Mouse (Mus musculus) liver, embryonic 14.5 days (tissue): ENCODE results near the gene Sdhc. TPM values are rescaled to one million over a fixed set of nuclear protein-coding genes. Genes with fewer than 3 reads are reported as not detected.

Experiments
- ATAC-seq: fragments of 200-750 bp; cut with Nextera tagmentation; 2 replicates; pipeline ENCODE4 v1.8.0; 2017; ENCODE audit warnings: moderate number of reproducible peaks, mild to moderate bottlenecking, moderate library complexity; ENCODE audit not compliant: insufficient read depth
- DNase-seq, 3 experiments: peaks; one replicate each; pipeline ENCODE4 v3.0.0-alpha.2; 2012 to 2013; ENCODE audit warnings: low read depth in 3 of 3, low spot score in 3 of 3
- H3K27ac ChIP-seq: fragments of 300-500 bp; sonication (generic); 2 replicates; pipeline ENCODE4 v1.5.1; 2014; ENCODE audit warnings: moderate library complexity, mild to moderate bottlenecking, control low read depth, inconsistent platforms
- H3K27me3 ChIP-seq: fragments of 300-500 bp; sonication (generic); 2 replicates; pipeline ENCODE4 v1.6.1; 2014; ENCODE audit warnings: mild to moderate bottlenecking, low read length, moderate library complexity; ENCODE audit not compliant: control insufficient read depth, insufficient read depth
- H3K36me3 ChIP-seq: fragments of 300-500 bp; sonication (generic); replicated peaks from 2 replicates; pipeline ENCODE4 v1.6.1; 2014; ENCODE audit warnings: low read depth; ENCODE audit not compliant: control insufficient read depth, insufficient read depth
- H3K4me1 ChIP-seq, 2 experiments: fragments of 200-500 bp in 1 of 2; fragments of 300-500 bp in 1 of 2; sonication (generic) in 1 of 2; replicated peaks; 2 replicates each; pipeline ENCODE4 v1.6.1; 2012 to 2014; ENCODE audit warnings: antibody characterized with exemption in 1 of 2, inconsistent platforms in 1 of 2, low read length in 1 of 2; ENCODE audit not compliant: control insufficient read depth in 2 of 2, insufficient read depth in 2 of 2
- H3K4me2 ChIP-seq: fragments of 300-500 bp; sonication (generic); 2 replicates; pipeline ENCODE4 v1.6.1; 2014; ENCODE audit warnings: low read depth, mild to moderate bottlenecking, control low read depth, moderate library complexity
- H3K4me3 ChIP-seq, 2 experiments: fragments of 200-500 bp in 1 of 2; fragments of 300-500 bp in 1 of 2; sonication (generic) in 1 of 2; 2 replicates each; pipeline ENCODE4 v1.5.1; 2012 to 2014; ENCODE audit warnings: low read depth in 2 of 2, low read length in 2 of 2, mild to moderate bottlenecking in 2 of 2, control low read depth in 1 of 2, inconsistent platforms in 1 of 2, moderate library complexity in 1 of 2; ENCODE audit not compliant: insufficient read depth in 1 of 2
- H3K9ac ChIP-seq: fragments of 300-500 bp; sonication (generic); replicated peaks from 2 replicates; pipeline ENCODE4 v1.6.1; 2014; ENCODE audit warnings: mild to moderate bottlenecking, control low read depth, moderate library complexity
- H3K9me3 ChIP-seq: fragments of 300-500 bp; sonication (generic); 2 replicates; pipeline ENCODE4 v1.6.1; 2016; ENCODE audit warnings: low read length, mixed read lengths; ENCODE audit not compliant: control insufficient read depth
- CTCF ChIP-seq: IDR thresholded peaks from 2 replicates; pipeline ENCODE4 v1.5.1; 2016; ENCODE audit warnings: antibody characterized with exemption, low read depth, control low read depth
- EP300 ChIP-seq: IDR thresholded peaks from 2 replicates; pipeline ENCODE4 v1.6.1; 2016; ENCODE audit warnings: antibody characterized with exemption, low read depth
- WGBS: fragments of 180-500 bp; shearing (Covaris S2); extraction: QIAGEN DNeasy Blood & Tissue Kit; methylation state at CpG from one replicate; pipeline ENCODE4 v1.1.7; 2014; ENCODE audit not compliant: insufficient replicate concordance; 5-methylcytosine and 5-hydroxymethylcytosine counted together
- polyA plus RNA-seq, 2 experiments: library from polyadenylated mRNA; depleted of rRNA in 1 of 2; stranded (reverse) in 1 of 2; unstranded in 1 of 2; fragments of >200 nt; fragmentation: Nextera tagmentation in 1 of 2; extraction: Ambion mirVana in 1 of 2; gene quantifications; 2 replicates each; pipeline versions ENCODE4 v1.2.1 to v1.2.3; 2012 to 2014

The Sdhc gene
- polyA plus RNA-seq (2012; rRNA removed) (103 and 111 TPM in 2 replicates), polyA plus RNA-seq (2014; fragmentation: Nextera tagmentation; extraction: Ambion mirVana) (147 and 165 TPM in 2 replicates)

DNA sequence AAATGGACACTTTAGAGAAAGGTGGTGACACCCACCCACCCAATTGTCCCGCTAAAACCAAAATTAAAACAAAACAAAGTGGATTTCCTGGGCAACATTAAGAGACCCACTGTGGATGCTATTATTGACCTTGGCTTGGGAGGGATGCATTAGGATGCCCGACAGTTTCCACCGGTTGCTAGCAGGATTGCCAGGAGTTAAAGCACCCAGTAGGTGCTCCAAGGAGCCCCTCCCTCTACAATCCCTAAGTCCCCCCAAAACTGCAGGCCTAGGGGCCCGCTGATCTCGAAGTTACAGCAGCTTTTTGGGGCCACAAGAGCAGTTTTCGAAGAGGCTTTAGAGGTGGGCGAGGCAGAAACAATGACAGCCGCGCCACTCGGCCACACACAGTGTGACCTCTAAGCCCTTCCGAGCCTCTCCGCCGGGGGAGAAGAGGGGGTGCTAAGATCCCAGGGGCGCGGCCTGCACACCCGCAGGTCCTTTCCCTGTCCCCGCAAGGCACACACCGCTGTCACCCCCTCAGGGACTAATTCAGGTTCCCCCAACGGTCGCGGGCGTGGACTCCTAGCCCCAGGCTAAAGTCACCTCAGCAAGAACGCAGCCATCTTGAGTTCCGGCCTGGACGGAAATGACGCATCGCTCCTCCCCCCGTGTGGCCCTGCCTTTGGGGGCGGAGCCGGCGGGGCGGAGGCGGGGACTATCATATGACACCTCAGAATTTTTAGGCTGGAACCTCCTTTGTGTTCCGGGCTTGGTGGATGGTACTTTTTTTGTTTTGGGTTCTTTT, at the start of gene Sdhc, which contains the start of gene Mpz:
Gene Sdhc (minus strand): TSS at position 630 of the 787 bp plus-strand sequence.
Gene Mpz (plus strand): TSS at position 738 of the 787 bp plus-strand sequence.
- peaks cover 4% of the 10 kb centered on the region for H3K36me3 ChIP-seq
- H3K9ac ChIP-seq: peak within 1 kb of the TSS; percentile 86
- H3K4me1 ChIP-seq: peaks cover 6 to 15% of the 10 kb centered on the region in 2 experiments
- TF ChIP-seq EP300 (no peak), CTCF (no peak)
- ATAC-seq (peak; percentile 96), DNase-seq (peak; percentile 89 to 90 (median 90))
- no peaks in the 10 kb centered on the region for H3K27me3 ChIP-seq
- no peaks in the 10 kb centered on the region for H3K9me3 ChIP-seq
- under 1% methylated on average over 34 of the region's 34 CpGs for WGBS
- peak within 1 kb of the TSS; percentile 59 for H3K27ac ChIP-seq
- peak within 1 kb of the TSS; percentile 87 for H3K4me2 ChIP-seq
- peak within 1 kb of the TSS; percentile 91 to 100 for H3K4me3 ChIP-seq

DNA sequence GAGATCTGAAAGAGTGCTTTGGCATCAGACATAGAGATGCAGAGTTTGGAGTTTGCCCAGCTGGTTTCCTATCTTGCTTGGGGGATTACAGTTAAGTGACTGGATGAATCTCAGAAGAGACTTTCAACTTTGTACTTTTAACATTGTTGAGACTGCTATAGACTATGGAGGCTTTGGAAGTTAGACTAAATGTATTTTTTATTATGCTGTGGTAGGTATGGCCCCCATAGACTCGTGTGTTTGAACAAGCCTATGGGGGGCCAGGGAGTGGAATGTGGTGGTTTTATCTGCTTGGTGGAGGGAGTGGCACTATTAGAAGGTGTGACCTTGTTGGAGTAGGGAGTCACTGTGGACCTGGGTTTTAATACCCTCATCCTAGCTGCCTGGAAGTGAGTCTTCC, 49.1 kb upstream of the Sdhc start:
- WGBS: 28% methylated on average over 1 of the region's 1 CpGs
- no peak overlapping the region for H3K4me3 ChIP-seq
- no peaks in the 10 kb centered on the region for H3K9me3 ChIP-seq
- no peaks in the 10 kb centered on the region for H3K36me3 ChIP-seq
- DNase-seq: no peak
- H3K27me3 ChIP-seq: peaks cover 30% of the 10 kb centered on the region
- no peak overlapping the region for H3K9ac ChIP-seq
- no peak for TF ChIP-seq EP300
- TF ChIP-seq CTCF: no peak
- no peak overlapping the region for H3K27ac ChIP-seq
- ATAC-seq: no peak
- H3K4me2 ChIP-seq: no peak overlapping the region
- 0 out of 4 replicates have a peak, but pooled peaks cover 0 to 5% of the 10 kb centered on the region in 2 experiments for H3K4me1 ChIP-seq

DNA sequence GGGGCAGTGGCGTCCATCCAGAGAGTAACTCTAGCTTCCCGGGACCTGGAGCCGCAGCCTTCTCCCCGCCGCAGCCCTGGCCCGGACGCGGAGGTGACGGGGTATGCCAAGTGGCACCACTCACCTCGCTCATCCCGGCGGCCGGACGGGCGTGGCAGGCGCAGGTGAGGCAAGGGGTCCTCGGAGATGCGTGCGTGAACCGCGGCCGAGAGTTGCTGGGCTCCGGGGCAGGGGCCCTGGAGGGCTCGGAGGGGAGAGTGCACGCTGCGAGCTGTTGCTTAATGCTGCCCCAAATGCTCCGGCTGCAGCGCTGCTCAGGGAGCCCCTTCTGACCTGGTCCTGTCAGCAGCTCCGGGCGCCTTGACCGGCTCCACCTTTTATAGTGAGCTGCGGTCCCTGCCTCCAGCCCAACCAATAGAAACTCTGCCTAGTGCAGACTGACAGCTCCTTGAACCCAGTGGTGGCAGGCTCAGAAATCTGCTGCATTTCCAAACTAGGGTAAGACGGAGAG, 45.5 kb upstream of the Sdhc start, which contains the start of gene Pcp4l1:
Gene Pcp4l1 (minus strand): TSS at position 382 of the 511 bp plus-strand sequence.
- peak; percentile 45; the same call in 1 of the 2 replicates for ATAC-seq
- 1% methylated on average over 33 of the region's 33 CpGs for WGBS
- peaks cover 54% of the 10 kb centered on the region for H3K27me3 ChIP-seq
- TF ChIP-seq CTCF (no peak), EP300 (no peak)
- no peaks in the 10 kb centered on the region for H3K36me3 ChIP-seq
- 0 out of 4 replicates have a peak, but pooled peaks cover 0 to 6% of the 10 kb centered on the region in 2 experiments for H3K4me1 ChIP-seq
- peak within 1 kb of the TSS; percentile 8 to 30 for H3K4me3 ChIP-seq
- H3K4me2 ChIP-seq: peak within 1 kb of the TSS; percentile 48
- H3K27ac ChIP-seq: no peak within 1 kb of the TSS
- H3K9ac ChIP-seq: no peak within 1 kb of the TSS
- DNase-seq: peak in 1 of 3 experiments; percentile 7
- no peaks in the 10 kb centered on the region for H3K9me3 ChIP-seq

DNA sequence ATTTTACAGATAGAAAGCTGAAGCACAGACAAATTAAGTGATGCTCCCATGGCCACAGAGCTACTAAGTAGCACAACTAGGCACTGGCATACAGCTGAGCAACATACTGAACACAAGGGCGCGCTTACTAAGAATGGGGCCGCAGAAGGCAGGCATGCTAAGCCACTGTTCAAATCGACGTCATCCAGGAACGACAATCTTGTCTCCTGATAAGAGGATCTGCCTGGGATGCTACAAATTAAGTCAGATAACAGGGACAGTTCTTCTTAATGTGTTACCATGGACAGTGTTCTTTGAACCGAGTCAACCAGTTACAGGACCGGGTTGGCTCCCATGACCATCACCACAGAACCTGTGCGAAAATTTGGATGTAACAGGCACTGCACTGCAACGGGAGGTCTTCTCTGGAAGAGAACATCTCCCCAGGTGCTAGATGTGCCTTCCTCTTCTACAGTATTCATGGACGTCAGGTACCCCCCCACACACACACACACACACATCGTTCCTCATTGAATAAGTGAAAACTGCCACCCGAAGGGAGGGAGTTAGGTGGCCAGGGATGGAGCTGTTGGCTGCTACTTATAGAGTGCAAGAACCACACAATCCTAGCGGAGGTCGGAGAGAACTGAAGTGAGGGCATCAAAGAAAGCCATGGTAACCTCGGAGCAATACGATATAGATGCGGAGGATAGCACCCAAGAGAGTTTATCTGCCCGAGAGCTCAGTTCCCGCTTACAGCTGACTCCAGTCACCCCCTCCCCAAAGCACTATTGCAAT, 44.8 kb upstream of the Sdhc start:
- WGBS: 8% methylated on average over 20 of the region's 20 CpGs
- Histone ChIP-seq H3K36me3 (no peaks in the 10 kb centered on the region), H3K27me3 (peaks cover 54% of the 10 kb centered on the region), H3K27ac (no peak overlapping the region), H3K4me2 (peak overlapping the region; percentile 48), H3K9me3 (no peaks in the 10 kb centered on the region), H3K9ac (no peak overlapping the region), H3K4me3 (peak overlapping the region; percentile 8 to 30), H3K4me1 (0 out of 4 replicates have a peak, but pooled peaks cover 0 to 6% of the 10 kb centered on the region in 2 experiments)
- DNase-seq: no peak
- ATAC-seq: no peak
- TF ChIP-seq EP300 (no peak), CTCF (no peak)
